Mouse (Mus musculus) thymus, postnatal 14 days (tissue): ENCODE measurements around the gene Ssmem1.

Source experiments
- DNase-seq: peaks from one replicate; pipeline ENCODE4 v3.0.0; 2021

Gene Ssmem1

GRCm38 (mm10) chr6:30509265-30510239 lies at the start of gene Ssmem1, which contains the start of gene Tmem209:
Gene Ssmem1 (plus strand): TSS chr6:30509849.
Gene Tmem209 (minus strand): TSS chr6:30509783.
- peak; percentile 99 for DNase-seq

GRCm38 (mm10) chr6:30460750-30461446 lies 48.8 kb upstream of the Ssmem1 start:
- DNase-seq = peak; percentile 52

GRCm38 (mm10) chr6:30461755-30462344 lies 47.8 kb upstream of the Ssmem1 start:
- DNase-seq = no peak

GRCm38 (mm10) chr6:30462822-30463221 lies 46.8 kb upstream of the Ssmem1 start:
- DNase-seq = no peak

GRCm38 (mm10) chr6:30465586-30465985 lies 44.1 kb upstream of the Ssmem1 start:
- no peak for DNase-seq

GRCm38 (mm10) chr6:30468058-30468457 lies 41.6 kb upstream of the Ssmem1 start:
- no peak for DNase-seq

- peak; percentile 44 for DNase-seq
Measured at GRCm38 (mm10) chr6:30468684-30469083, 41.0 kb upstream of the Ssmem1 start.

GRCm38 (mm10) chr6:30469370-30469769 lies 40.3 kb upstream of the Ssmem1 start:
- DNase-seq = no peak

GRCm38 (mm10) chr6:30471706-30472105 lies 37.9 kb upstream of the Ssmem1 start:
- no peak for DNase-seq

- no peak for DNase-seq
Measured at GRCm38 (mm10) chr6:30476025-30476765, 33.5 kb upstream of the Ssmem1 start.

GRCm38 (mm10) chr6:30477210-30477714 lies 32.4 kb upstream of the Ssmem1 start:
- no peak for DNase-seq

GRCm38 (mm10) chr6:30477784-30478183 lies 31.9 kb upstream of the Ssmem1 start:
- DNase-seq = no peak

GRCm38 (mm10) chr6:30479418-30479817 lies 30.2 kb upstream of the Ssmem1 start:
- DNase-seq = no peak

- no peak for DNase-seq
Measured at GRCm38 (mm10) chr6:30482908-30483307, 26.7 kb upstream of the Ssmem1 start.

- no peak for DNase-seq
Measured at GRCm38 (mm10) chr6:30486504-30486903, 23.1 kb upstream of the Ssmem1 start.

GRCm38 (mm10) chr6:30499049-30499448 lies 10.6 kb upstream of the Ssmem1 start:
- peak; percentile 10 for DNase-seq

GRCm38 (mm10) chr6:30508824-30509223 lies 825 bp upstream of the Ssmem1 start:
- DNase-seq = no peak

GRCm38 (mm10) chr6:30510291-30510690 lies 642 bp downstream of the Ssmem1 start:
- DNase-seq = peak; percentile 19

GRCm38 (mm10) chr6:30514242-30514641 lies 4.6 kb downstream of the Ssmem1 start:
- no peak for DNase-seq

- DNase-seq = no peak
Measured at GRCm38 (mm10) chr6:30520400-30520799, 10.8 kb downstream of the Ssmem1 start.

- DNase-seq = no peak
Measured at GRCm38 (mm10) chr6:30525456-30526332, 16.0 kb downstream of the Ssmem1 start.
